Mouse (Mus musculus) heart, embryonic 14.5 days (tissue): ENCODE measurements around the gene Nol3. TPM values are rescaled to one million over a fixed set of nuclear protein-coding genes. Genes with fewer than 3 reads are reported as not detected.

Source experiments
- ATAC-seq: fragments of 200-750 bp; cut with Nextera tagmentation; 2 replicates; pipeline ENCODE4 v1.8.0; 2017; ENCODE audit warnings: low read depth, moderate TSS enrichment; ENCODE audit not compliant: insufficient number of reproducible peaks, insufficient read depth, low FRiP score
- H3K27ac ChIP-seq, 2 experiments: fragments of 200-500 bp in 1 of 2; fragments of 300-500 bp in 1 of 2; sonication (generic) in 1 of 2; replicated peaks in 1 of 2; 2 replicates each; pipeline ENCODE4 v1.5.1; 2012 to 2014; ENCODE audit warnings: low read depth in 2 of 2, low read length in 2 of 2, control low read depth in 1 of 2, mild to moderate bottlenecking in 1 of 2, mixed read lengths in 1 of 2; ENCODE audit not compliant: control insufficient read depth in 1 of 2, insufficient read depth in 1 of 2
- H3K27me3 ChIP-seq: fragments of 300-500 bp; sonication (generic); 2 replicates; pipeline ENCODE4 v1.6.1; 2014; ENCODE audit warnings: mild to moderate bottlenecking, low read length, control low read depth; ENCODE audit not compliant: control insufficient read depth, insufficient read depth
- H3K36me3 ChIP-seq: fragments of 300-500 bp; sonication (generic); 2 replicates; pipeline ENCODE4 v1.6.1; 2014; ENCODE audit warnings: mild to moderate bottlenecking, control low read depth, low read length, mixed read lengths; ENCODE audit not compliant: control insufficient read depth, insufficient read depth
- H3K4me1 ChIP-seq, 2 experiments: fragments of 200-500 bp in 1 of 2; fragments of 300-500 bp in 1 of 2; sonication (generic) in 1 of 2; 2 replicates each; pipeline ENCODE4 v1.6.1; 2012 to 2014; ENCODE audit warnings: low read length in 2 of 2, control low read depth in 1 of 2, mixed read lengths in 1 of 2; ENCODE audit not compliant: control insufficient read depth in 2 of 2, insufficient read depth in 2 of 2
- H3K4me2 ChIP-seq: fragments of 300-500 bp; sonication (generic); 2 replicates; pipeline ENCODE4 v1.6.1; 2014; ENCODE audit warnings: mild to moderate bottlenecking, low read length
- H3K4me3 ChIP-seq, 2 experiments: fragments of 200-500 bp in 1 of 2; fragments of 300-500 bp in 1 of 2; sonication (generic) in 1 of 2; 2 replicates each; pipeline ENCODE4 v1.5.1; 2012 to 2014; ENCODE audit warnings: low read length in 2 of 2, mild to moderate bottlenecking in 2 of 2, control low read depth in 1 of 2, low read depth in 1 of 2, moderate library complexity in 1 of 2; ENCODE audit not compliant: control insufficient read depth in 1 of 2, insufficient read depth in 1 of 2
- H3K9ac ChIP-seq: fragments of 300-500 bp; sonication (generic); 2 replicates; pipeline ENCODE4 v1.6.1; 2014; ENCODE audit warnings: mild to moderate bottlenecking, low read length
- H3K9me3 ChIP-seq: fragments of 300-500 bp; sonication (generic); 2 replicates; pipeline ENCODE4 v1.6.1; 2016; ENCODE audit warnings: low read length, control low read depth; ENCODE audit not compliant: control insufficient read depth
- WGBS: fragments of 180-500 bp; shearing (Covaris S2); extraction: QIAGEN DNeasy Blood & Tissue Kit; methylation state at CpG from one replicate; pipeline ENCODE4 v1.1.7; 2014; 5-methylcytosine and 5-hydroxymethylcytosine counted together
- polyA plus RNA-seq: library from polyadenylated mRNA; unstranded; fragments of >200 nt; fragmentation: Nextera tagmentation; extraction: Ambion mirVana; gene quantifications from 2 replicates; pipeline ENCODE4 v1.2.1, GENCODE M21; 2014

Gene Nol3
- polyA plus RNA-seq, 1 experiment from 2014 or later: 3.4 TPM

GRCm38 (mm10) chr8:105258911-105259720, 16.8 kb upstream of the Nol3 start:
- Histone ChIP-seq H3K27me3 (peaks cover 32% of the 10 kb centered on the region), H3K27ac (no peak overlapping the region), H3K9ac (peak overlapping the region; percentile 45; the same call in 1 of the 2 replicates), H3K4me3 (peak overlapping the region; percentile 27 to 40), H3K4me2 (peak overlapping the region; percentile 92), H3K4me1 (peaks cover 8 to 28% of the 10 kb centered on the region in 2 experiments), H3K9me3 (0 out of 2 replicates have a peak, but pooled peaks cover 3% of the 10 kb centered on the region), H3K36me3 (no peaks in the 10 kb centered on the region)
- ATAC-seq: 0 out of 2 replicates have a peak, but pooled peaks have one; percentile 4
- WGBS: 4% methylated on average over 55 of the region's 55 CpGs

- Histone ChIP-seq H3K36me3 (no peaks in the 10 kb centered on the region), H3K9me3 (0 out of 2 replicates have a peak, but pooled peaks cover 3% of the 10 kb centered on the region), H3K4me2 (peak overlapping the region; percentile 92), H3K27ac (no peak overlapping the region), H3K9ac (peak overlapping the region; percentile 45; the same call in 1 of the 2 replicates), H3K27me3 (peaks cover 32% of the 10 kb centered on the region), H3K4me1 (peaks cover 6 to 26% of the 10 kb centered on the region in 2 experiments), H3K4me3 (peak overlapping the region; percentile 27 to 40)
- 4% methylated on average over 30 of the region's 30 CpGs for WGBS
- peak; percentile 11; the same call in 1 of the 2 replicates for ATAC-seq
Measured at GRCm38 (mm10) chr8:105259721-105260320, 16.1 kb upstream of the Nol3 start.

DNA sequence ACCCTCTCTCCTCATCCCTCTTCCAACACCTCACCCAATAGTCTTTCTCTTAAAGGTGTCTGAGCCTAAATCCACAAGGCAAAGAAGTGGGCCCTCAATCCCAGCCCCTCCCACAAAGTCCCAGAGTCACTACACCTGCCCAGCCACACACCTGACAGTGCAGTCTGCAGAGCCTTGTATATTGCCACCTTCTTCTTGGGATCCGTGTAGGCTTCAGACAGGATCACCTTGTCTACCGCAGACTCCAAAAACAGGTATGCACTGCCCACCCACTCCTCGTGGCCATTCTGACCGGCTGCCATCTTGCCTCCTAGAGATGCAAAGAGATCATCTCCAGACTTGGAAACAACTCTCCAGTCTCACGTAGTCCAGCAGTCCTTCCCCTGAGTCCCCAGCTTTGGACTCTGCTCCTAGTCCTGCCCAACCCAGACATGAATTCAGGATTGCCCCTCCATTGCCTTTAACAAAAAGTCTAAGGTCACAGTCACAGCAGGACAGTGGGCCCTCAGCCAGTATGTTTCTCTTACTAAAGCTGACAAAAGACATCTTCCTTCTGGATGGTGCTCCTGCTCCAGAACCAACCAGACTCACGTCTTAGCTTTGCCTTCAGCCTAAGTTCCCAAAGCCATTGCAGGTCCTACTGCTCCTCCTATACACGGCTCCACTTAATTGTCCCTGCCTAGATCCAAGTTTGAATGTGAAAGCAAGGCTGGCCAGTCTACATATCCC, 15.4 kb upstream of the Nol3 start:
- WGBS: 65% methylated on average over 7 of the region's 7 CpGs
- Histone ChIP-seq H3K27me3 (peaks cover 29% of the 10 kb centered on the region), H3K4me2 (no peak overlapping the region), H3K4me3 (no peak overlapping the region), H3K9me3 (0 out of 2 replicates have a peak, but pooled peaks cover 3% of the 10 kb centered on the region), H3K9ac (no peak overlapping the region), H3K36me3 (no peaks in the 10 kb centered on the region), H3K4me1 (peaks cover 2 to 27% of the 10 kb centered on the region in 2 experiments; a peak in 3 of 4 replicates), H3K27ac (no peak overlapping the region)
- no peak for ATAC-seq

- no peaks in the 10 kb centered on the region for H3K36me3 ChIP-seq
- H3K4me1 ChIP-seq: peaks cover 2 to 27% of the 10 kb centered on the region in 2 experiments; a peak in 3 of 4 replicates
- H3K4me3 ChIP-seq: no peak overlapping the region
- 79% methylated on average over 12 of the region's 12 CpGs for WGBS
- ATAC-seq: no peak
- no peak overlapping the region for H3K4me2 ChIP-seq
- no peak overlapping the region for H3K27ac ChIP-seq
- peaks cover 30% of the 10 kb centered on the region for H3K27me3 ChIP-seq
- H3K9ac ChIP-seq: no peak overlapping the region
- 0 out of 2 replicates have a peak, but pooled peaks cover 3% of the 10 kb centered on the region for H3K9me3 ChIP-seq
Measured at GRCm38 (mm10) chr8:105261326-105261980, 14.5 kb upstream of the Nol3 start.

GRCm38 (mm10) chr8:105263244-105263912, 12.6 kb upstream of the Nol3 start:
- 40% methylated on average over 16 of the region's 16 CpGs for WGBS
- Histone ChIP-seq H3K27me3 (peaks cover 38% of the 10 kb centered on the region), H3K4me1 (peaks cover 4 to 31% of the 10 kb centered on the region in 2 experiments; a peak in 3 of 4 replicates), H3K4me2 (peak overlapping the region; percentile 95), H3K27ac (no peak overlapping the region), H3K9me3 (0 out of 2 replicates have a peak, but pooled peaks cover 3% of the 10 kb centered on the region), H3K36me3 (no peaks in the 10 kb centered on the region), H3K4me3 (peak overlapping the region in 1 of 2 experiments; percentile 59; a peak in 1 of 4 replicates), H3K9ac (no peak overlapping the region)
- no peak for ATAC-seq

- H3K4me2 ChIP-seq: peak within 1 kb of the TSS; percentile 95
- H3K27ac ChIP-seq: no peak within 1 kb of the TSS
- 0 out of 2 replicates have a peak, but pooled peaks cover 3% of the 10 kb centered on the region for H3K9me3 ChIP-seq
- H3K4me3 ChIP-seq: peak within 1 kb of the TSS; percentile 59 to 76
- WGBS: 2% methylated on average over 54 of the region's 54 CpGs
- peak; percentile 76 for ATAC-seq
- H3K4me1 ChIP-seq: peaks cover 8 to 30% of the 10 kb centered on the region in 2 experiments; a peak in 3 of 4 replicates
- no peaks in the 10 kb centered on the region for H3K36me3 ChIP-seq
- peaks cover 41% of the 10 kb centered on the region for H3K27me3 ChIP-seq
- peak within 1 kb of the TSS; percentile 80 for H3K9ac ChIP-seq
Measured at GRCm38 (mm10) chr8:105264024-105264982, 11.6 kb upstream of the Nol3 start, which contains the start of the genes Tradd and Fbxl8. Tradd (minus strand) TSS chr8:105264609. Fbxl8 (plus strand) TSS chr8:105264648.
